Mouse (Mus musculus) liver, postnatal 0 days (tissue): ENCODE measurements at regions not wholly inside any gene's neighbourhood (a gene's known extent, or its start where the extent isn't known, plus 50 kb on each side); places are given as distances from the start of the nearest gene placed in this dataset.

ENCODE experiments used
- ATAC-seq: fragments of 200-750 bp; cut with Nextera tagmentation; 2 replicates; pipeline ENCODE4 v1.8.0; 2017; ENCODE audit warnings: mild to moderate bottlenecking, moderate library complexity
- DNase-seq: peaks from one replicate; pipeline ENCODE4 v3.0.0-alpha.2; 2016
- H3K27ac ChIP-seq: fragments of 300-500 bp; sonication (generic); 2 replicates; pipeline ENCODE4 v1.5.1; 2014; ENCODE audit warnings: antibody characterized with exemption, moderate library complexity, mild to moderate bottlenecking, low read depth
- H3K27me3 ChIP-seq: fragments of 300-500 bp; sonication (generic); 2 replicates; pipeline ENCODE4 v1.6.1; 2014; ENCODE audit warnings: low read length, control low read depth, mixed read lengths; ENCODE audit not compliant: insufficient read depth
- H3K36me3 ChIP-seq: fragments of 300-500 bp; sonication (generic); replicated peaks from 2 replicates; pipeline ENCODE4 v1.6.1; 2014; ENCODE audit warnings: mild to moderate bottlenecking, control low read depth, low read length, moderate library complexity, mixed read lengths; ENCODE audit not compliant: insufficient read depth
- H3K4me1 ChIP-seq: fragments of 300-500 bp; sonication (generic); 2 replicates; pipeline ENCODE4 v1.6.1; 2014; ENCODE audit warnings: antibody characterized with exemption, mild to moderate bottlenecking, control low read depth; ENCODE audit not compliant: insufficient read depth
- H3K4me2 ChIP-seq: fragments of 300-500 bp; sonication (generic); 2 replicates; pipeline ENCODE4 v1.6.1; 2014; ENCODE audit warnings: low read depth, mild to moderate bottlenecking, low read length, moderate library complexity, mixed read lengths
- H3K4me3 ChIP-seq: fragments of 300-500 bp; sonication (generic); 2 replicates; pipeline ENCODE4 v1.5.1; 2014; ENCODE audit warnings: low read depth, low read length
- H3K9ac ChIP-seq: fragments of 300-500 bp; sonication (generic); replicated peaks from 2 replicates; pipeline ENCODE4 v1.6.1; 2014; ENCODE audit warnings: mild to moderate bottlenecking, moderate library complexity
- H3K9me3 ChIP-seq: fragments of 300-500 bp; sonication (generic); 2 replicates; pipeline ENCODE4 v1.6.1; 2016; ENCODE audit warnings: mild to moderate bottlenecking, control low read depth, low read length, mixed read lengths
- CTCF ChIP-seq: sonication (generic); IDR thresholded peaks from 2 replicates; pipeline ENCODE4 v1.5.1; 2016; ENCODE audit warnings: antibody characterized with exemption, low read depth
- EP300 ChIP-seq: IDR thresholded peaks from 2 replicates; pipeline ENCODE4 v1.6.1; 2016; ENCODE audit warnings: antibody characterized with exemption, low read depth, mild to moderate bottlenecking
- WGBS: fragments of 180-500 bp; shearing (Covaris S2); extraction: QIAGEN DNeasy Blood & Tissue Kit; methylation state at CpG from one replicate; pipeline ENCODE4 v1.1.7; 2014; ENCODE audit not compliant: insufficient replicate concordance; 5-methylcytosine and 5-hydroxymethylcytosine counted together

GRCm38 (mm10) chrX:12341356-12341965 lies 181.3 kb upstream of the Bcor start:
- H3K4me2 ChIP-seq: no peak overlapping the region
- WGBS: 73% methylated on average over 5 of the region's 5 CpGs
- no peaks in the 10 kb centered on the region for H3K36me3 ChIP-seq
- no peaks in the 10 kb centered on the region for H3K9me3 ChIP-seq
- no peak overlapping the region for H3K27ac ChIP-seq
- no peak for DNase-seq
- H3K27me3 ChIP-seq: no peaks in the 10 kb centered on the region
- no peak for ATAC-seq
- no peak for TF ChIP-seq EP300
- no peak for TF ChIP-seq CTCF
- H3K9ac ChIP-seq: no peak overlapping the region
- H3K4me3 ChIP-seq: no peak overlapping the region
- no peaks in the 10 kb centered on the region for H3K4me1 ChIP-seq

GRCm38 (mm10) chrX:12344805-12345555 lies 184.8 kb upstream of the Bcor start:
- no peak overlapping the region for H3K4me2 ChIP-seq
- H3K4me1 ChIP-seq: no peaks in the 10 kb centered on the region
- TF ChIP-seq EP300 (no peak), CTCF (no peak)
- no peaks in the 10 kb centered on the region for H3K27me3 ChIP-seq
- no peaks in the 10 kb centered on the region for H3K36me3 ChIP-seq
- ATAC-seq (no peak), DNase-seq (no peak)
- no peak overlapping the region for H3K4me3 ChIP-seq
- no peak overlapping the region for H3K9ac ChIP-seq
- H3K9me3 ChIP-seq: no peaks in the 10 kb centered on the region
- H3K27ac ChIP-seq: no peak overlapping the region
- 77% methylated on average over 12 of the region's 12 CpGs for WGBS

GRCm38 (mm10) chrX:12346856-12347255 lies 186.7 kb upstream of the Bcor start:
- Histone ChIP-seq H3K9ac (no peak overlapping the region), H3K27ac (no peak overlapping the region), H3K4me1 (no peaks in the 10 kb centered on the region), H3K36me3 (no peaks in the 10 kb centered on the region), H3K4me3 (no peak overlapping the region), H3K27me3 (no peaks in the 10 kb centered on the region), H3K9me3 (no peaks in the 10 kb centered on the region), H3K4me2 (no peak overlapping the region)
- WGBS: 77% methylated on average over 3 of the region's 3 CpGs
- DNase-seq (no peak), ATAC-seq (no peak)
- TF ChIP-seq CTCF: no peak
- no peak for TF ChIP-seq EP300

GRCm38 (mm10) chrX:12348117-12348516 lies 188.0 kb upstream of the Bcor start:
- WGBS: 59% methylated on average over 8 of the region's 8 CpGs
- Histone ChIP-seq H3K9ac (no peak overlapping the region), H3K27me3 (no peaks in the 10 kb centered on the region), H3K27ac (no peak overlapping the region), H3K4me2 (no peak overlapping the region), H3K9me3 (no peaks in the 10 kb centered on the region), H3K4me3 (no peak overlapping the region), H3K36me3 (no peaks in the 10 kb centered on the region), H3K4me1 (no peaks in the 10 kb centered on the region)
- ATAC-seq (peak; percentile 40; the same call in 1 of the 2 replicates), DNase-seq (peak; percentile 42)
- no peak for TF ChIP-seq EP300
- TF ChIP-seq CTCF: peak; percentile 66

- no peak overlapping the region for H3K27ac ChIP-seq
- no peak for TF ChIP-seq CTCF
- ATAC-seq: no peak
These were observed 194.7 kb upstream of the Bcor start for GRCm38 (mm10) chrX:12354875-12355274.

GRCm38 (mm10) chrX:12358026-12358425 lies 197.9 kb upstream of the Bcor start:
- no peaks in the 10 kb centered on the region for H3K4me1 ChIP-seq
- no peaks in the 10 kb centered on the region for H3K36me3 ChIP-seq
- WGBS: 44% methylated on average over 1 of the region's 1 CpGs
- DNase-seq (no peak), ATAC-seq (peak; percentile 59)
- H3K4me2 ChIP-seq: no peak overlapping the region
- no peak overlapping the region for H3K27ac ChIP-seq
- no peak overlapping the region for H3K4me3 ChIP-seq
- H3K27me3 ChIP-seq: no peaks in the 10 kb centered on the region
- H3K9ac ChIP-seq: no peak overlapping the region
- no peaks in the 10 kb centered on the region for H3K9me3 ChIP-seq
- TF ChIP-seq CTCF (no peak), EP300 (no peak)

More at GRCm38 (mm10) chrX:12354875-12355274, 194.7 kb upstream of the Bcor start:
- Histone ChIP-seq H3K27me3 (no peaks in the 10 kb centered on the region), H3K36me3 (no peaks in the 10 kb centered on the region), H3K4me3 (no peak overlapping the region), H3K4me1 (no peaks in the 10 kb centered on the region), H3K9me3 (no peaks in the 10 kb centered on the region), H3K9ac (no peak overlapping the region), H3K4me2 (no peak overlapping the region)
- WGBS: 93% methylated on average over 2 of the region's 2 CpGs
- DNase-seq: no peak
